9 mouse cellular contexts compared by ENCODE assay signal in genomic region chr4:47235312-47235711, GRCm38 (mm10). TPM values are rescaled to one million over a fixed set of nuclear protein-coding genes. Genes with fewer than 3 reads are reported as not detected.
A peak's percentile ranks its signal among the peaks of the same experiment; 100 is the strongest.
DNase-seq lines count a peak whose midpoint lies in the region; ATAC-seq and TF ChIP-seq lines count a peak whose summit lies in the region.
"Had no signal": no experiment of that assay in that cellular context is flagged by ENCODE, and none has a peak within 500 bp of the region (broad histone marks: within the 10 kb centered on the region; RNA-seq: fewer than 3 reads in every experiment).

No protein-coding gene starts in this region.

- no peak for TF ChIP-seq CTCF in gastrocnemius, adult 2 months (IDR thresholded peaks at IDR 0.05)

- peak overlapping the region; percentile 75 for H3K27ac ChIP-seq in gastrocnemius, adult 2 months
- no peak overlapping the region for H3K27ac ChIP-seq in forebrain, embryonic 13.5 days
- H3K27ac ChIP-seq: macrophage had no signal

- no peaks in the 10 kb centered on the region for H3K27me3 ChIP-seq in forebrain, embryonic 13.5 days

- no peaks in the 10 kb centered on the region for H3K36me3 ChIP-seq in forebrain, embryonic 13.5 days (ENCODE audit: poor library complexity, severe bottlenecking)

- WGBS in forebrain, embryonic 13.5 days, result 9% methylated on average over 3 of the region's 3 CpGs

- no peaks in the 10 kb centered on the region for H3K9me3 ChIP-seq in forebrain, embryonic 13.5 days (replicated peaks)

- peaks cover 12% of the 10 kb centered on the region; the same call in 1 of the 2 replicates for H3K4me1 ChIP-seq in forebrain, embryonic 13.5 days

- DNase-seq in gastrocnemius, adult 2 months, result peak; percentile 40
- DNase-seq in gastrocnemius, postnatal 14 days, result no peak
- peak; percentile 36 for DNase-seq in ES-CJ7 (ENCODE audit: low read depth, low spot score)
- DNase-seq in mesoderm, embryonic 11.5 days (ENCODE audit: low read depth, low spot score), result peak; percentile 23
- no peak for DNase-seq in spleen, adult 18-20 months
- DNase-seq in cerebellum, adult 11-12 months, result no peak
- DNase-seq in yolk sac, embryonic 10.5 days (ENCODE audit: low spot score), result no peak

- ATAC-seq in forebrain, embryonic 13.5 days, result peak; percentile 78

- H3K9ac ChIP-seq in forebrain, embryonic 13.5 days, result no peak overlapping the region

- no peak overlapping the region for H3K4me2 ChIP-seq in forebrain, embryonic 13.5 days

- H3K4me3 ChIP-seq in gastrocnemius, adult 2 months, result no peak overlapping the region
- no peak overlapping the region for H3K4me3 ChIP-seq in forebrain, embryonic 13.5 days

- intact Hi-C loops in gastrocnemius, adult 2 months (cut with DNase I), result loop anchor here (5.0 kb wide), 1 partner anchor 103 kb away; no protein-coding TSS in a partner anchor
- intact Hi-C loops in gastrocnemius, postnatal 14 days (cut with DNase I; ENCODE audit: low total_unique reads), result loop anchor here (10.0 kb wide), 1 partner anchor 101 kb away; no protein-coding TSS in a partner anchor

RNA-seq across cellular contexts. Expression of gene Col15a1, which starts 27.4 kb away (rescaled TPM):
- total RNA-seq in gastrocnemius, adult 2 months (2021), result 10 to 100 TPM; 19.5 to 37.8 TPM
- 100 to 1,000 TPM; 212 to 288 TPM for total RNA-seq in gastrocnemius, postnatal 14 days (2021)
- polyA plus RNA-seq in forebrain, embryonic 13.5 days (2015; fragmentation: Nextera tagmentation; extraction: Ambion mirVana), result 2.3 and 2.4 TPM in 2 replicates

Comparison
In these comparisons a context has a peak if more than half of its experiments do, and no peak if none do; other contexts are left out.
1. DNase-seq: peak in gastrocnemius, adult 2 months (single experiment), ES-CJ7 (single experiment) and mesoderm, embryonic 11.5 days (single experiment); none in gastrocnemius, postnatal 14 days (single experiment), spleen, adult 18-20 months (0 of 2), cerebellum, adult 11-12 months (single experiment) and yolk sac, embryonic 10.5 days (single experiment).
2. RNA of gene Col15a1, which starts 27.4 kb away (total RNA-seq): 212 to 288 TPM in gastrocnemius, postnatal 14 days; 19.5 to 37.8 TPM in gastrocnemius, adult 2 months; every median in the first group is over 4 times any median in the second.